Mouse (Mus musculus) megakaryocyte-erythroid progenitor cell, adult 5 weeks (primary cell): ENCODE measurements around the gene Upk3a. TPM values are rescaled to one million over a fixed set of nuclear protein-coding genes. Genes with fewer than 3 reads are reported as not detected.

Source experiments
- polyA plus RNA-seq: library from polyadenylated mRNA; stranded (reverse); fragments of >175 nt; gene quantifications from 2 replicates; pipeline ENCODE4 v1.2.3, GENCODE M21; 2012

Gene Upk3a
- polyA plus RNA-seq: not detected in 2 replicates

DNA sequence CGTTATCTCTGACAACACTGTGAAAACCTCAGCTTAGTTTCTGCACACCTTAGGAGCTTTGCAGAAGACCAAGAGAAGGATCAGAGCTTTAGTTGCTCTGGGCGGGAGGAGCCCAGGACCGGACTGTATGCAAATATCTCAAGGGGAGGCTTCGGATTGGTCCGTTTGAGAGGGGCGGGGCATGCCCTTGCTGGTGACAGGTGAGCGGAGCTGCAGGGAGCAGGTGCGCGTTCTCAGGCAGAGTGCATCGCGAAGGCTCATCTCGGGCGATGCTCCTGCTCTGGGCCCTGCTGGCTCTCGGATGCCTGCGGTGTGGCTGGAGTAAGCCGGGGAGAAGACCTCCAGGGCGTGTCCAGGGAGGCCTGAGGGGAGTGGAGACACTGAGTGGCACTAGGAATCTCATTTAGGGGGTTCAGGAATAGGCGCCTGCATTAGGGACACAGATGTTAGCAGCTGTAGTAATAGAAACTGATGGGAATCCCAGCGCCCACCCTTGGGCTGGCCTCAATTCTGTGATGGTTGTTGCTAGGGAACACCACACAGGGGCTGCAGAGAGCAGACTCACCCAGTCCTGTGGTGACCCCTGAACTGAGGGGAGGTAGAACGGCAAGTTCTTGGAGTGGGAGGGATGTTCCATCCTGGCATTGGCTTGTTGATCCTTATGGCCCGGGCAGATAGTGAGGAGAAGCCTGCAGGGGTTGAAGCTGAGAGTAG lies at the start of gene Upk3a:
TSS of gene Upk3a (plus strand) at position 191 of the 714 bp plus-strand sequence.

DNA sequence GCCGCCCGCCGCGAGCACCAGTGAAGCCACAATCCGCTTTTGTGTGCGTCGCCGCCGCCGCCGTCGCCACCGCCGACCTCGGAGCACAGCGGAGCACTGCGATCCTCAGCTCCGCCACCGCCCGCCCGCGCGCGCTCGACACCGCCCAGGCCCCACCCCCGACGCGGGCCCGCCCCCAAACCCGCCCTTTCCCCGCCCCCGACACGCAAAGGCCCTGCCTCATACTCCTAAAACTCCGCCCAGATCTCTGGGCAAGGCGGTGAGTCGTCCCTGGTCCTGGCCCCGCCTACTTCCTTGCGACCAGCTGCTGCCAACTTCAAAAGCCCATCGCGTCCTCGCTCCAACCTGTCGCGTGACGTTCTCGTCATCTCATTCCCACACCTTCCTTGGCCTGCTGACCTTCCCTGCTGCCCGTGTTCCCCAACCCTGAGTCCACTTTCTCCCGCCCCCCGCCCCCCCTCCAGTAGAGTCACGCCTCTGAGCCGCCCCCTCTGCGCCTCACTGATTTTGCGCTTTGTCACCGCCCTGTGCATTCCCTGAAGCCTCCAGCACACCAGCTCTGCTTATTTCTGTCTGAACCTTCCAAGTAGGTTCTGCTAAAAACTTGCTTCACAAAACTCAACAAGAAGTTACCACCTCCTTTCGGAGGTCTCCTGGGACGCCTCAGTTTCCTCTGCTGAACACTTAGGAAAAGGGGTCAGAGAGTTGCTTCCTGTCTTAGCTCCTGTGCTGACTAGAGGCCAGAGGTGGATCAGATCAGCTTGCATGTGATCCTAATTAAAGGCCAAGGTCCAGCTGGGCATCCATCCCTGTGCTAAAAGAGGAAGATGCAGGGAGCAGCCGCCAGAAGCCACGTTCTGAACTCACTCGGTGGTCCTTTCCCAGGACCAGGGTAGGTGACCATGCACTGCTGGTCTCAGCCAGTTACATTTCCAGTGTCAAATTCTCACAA lies 28.8 kb upstream of the Upk3a start, which contains the start of gene 5031439G07Rik:
TSS of gene 5031439G07Rik (minus strand) at position 678 of the 952 bp plus-strand sequence.

DNA sequence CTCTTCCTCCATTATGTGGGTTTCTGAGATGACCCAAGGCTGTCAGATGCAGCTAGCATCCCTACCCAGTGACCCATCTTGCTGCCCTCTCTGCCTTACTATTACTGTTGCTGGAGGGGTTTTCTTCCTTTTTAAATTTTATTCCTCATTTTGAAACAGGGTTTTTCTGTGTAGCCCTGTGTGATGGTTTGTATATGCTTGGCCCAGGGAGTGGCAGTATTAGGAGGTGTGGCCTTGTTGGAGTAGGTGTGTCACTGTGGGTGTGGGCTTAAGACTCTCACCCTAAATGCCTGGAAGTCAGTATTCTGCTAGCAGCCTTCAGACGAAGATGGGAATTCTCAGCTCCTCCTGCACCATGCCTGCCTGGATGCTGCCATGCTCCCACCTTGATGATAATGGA lies 11.7 kb downstream of the Upk3a start, which contains the start of gene Fam118a:
TSS of gene Fam118a (plus strand) at position 301 of the 400 bp plus-strand sequence.

Other genes with a start within 250 kb of the Upk3a start
- 1.9 and 3.3 TPM in 2 replicates for gene Phf21b, start 161.1 kb upstream of the Upk3a start, polyA plus RNA-seq
- gene Gm29666, start 97.1 kb upstream of the Upk3a start, polyA plus RNA-seq: 0.02 and 0.03 TPM in 2 replicates
- 18.2 and 19.1 TPM in 2 replicates for gene Nup50, start 93.7 kb upstream of the Upk3a start, polyA plus RNA-seq
- 41.5 and 46.0 TPM in 2 replicates for gene 5031439G07Rik, start 28.6 kb upstream of the Upk3a start, polyA plus RNA-seq
- 4.5 and 5.6 TPM in 2 replicates for gene Fam118a, start 11.8 kb downstream of the Upk3a start, polyA plus RNA-seq
- 0.01 TPM in 1 of 2 replicates, not detected in the other for gene Smc1b, start 114.8 kb downstream of the Upk3a start, polyA plus RNA-seq
- gene Ribc2, start 114.9 kb downstream of the Upk3a start, polyA plus RNA-seq: not detected in 2 replicates
- 0.31 and 0.42 TPM in 2 replicates for gene Fbln1, start 188.8 kb downstream of the Upk3a start, polyA plus RNA-seq